Mouse (Mus musculus) thymus, postnatal 14 days (tissue): ENCODE data around the gene Tas2r106.

ENCODE experiments used
- DNase-seq: peaks from one replicate; pipeline ENCODE4 v3.0.0; 2021

The Tas2r106 gene

GRCm38 (mm10) chr6:131678786-131679185 is at the start of gene Tas2r106:
Gene Tas2r106, minus strand, starts transcription at chr6:131678886.
- no peak for DNase-seq

GRCm38 (mm10) chr6:131712803-131713202 is 34.1 kb upstream of the Tas2r106 start:
- DNase-seq: no peak

- DNase-seq: no peak
Observed at GRCm38 (mm10) chr6:131689963-131690362, 11.3 kb upstream of the Tas2r106 start, which contains the start of gene Tas2r114. Gene Tas2r114, minus strand, starts transcription at chr6:131690063.

GRCm38 (mm10) chr6:131687395-131687794 is 8.7 kb upstream of the Tas2r106 start, which contains the start of gene Tas2r105:
Gene Tas2r105, minus strand, starts transcription at chr6:131687495.
- no peak for DNase-seq

- no peak for DNase-seq
Observed at GRCm38 (mm10) chr6:131685644-131686043, 7.0 kb upstream of the Tas2r106 start, which contains the start of gene Tas2r104. Gene Tas2r104, minus strand, starts transcription at chr6:131685744.

GRCm38 (mm10) chr6:131660049-131660448 is 18.6 kb downstream of the Tas2r106 start, which contains the start of gene Tas2r107:
Gene Tas2r107, minus strand, starts transcription at chr6:131660149.
- DNase-seq: no peak

- DNase-seq: no peak
Observed at GRCm38 (mm10) chr6:131630812-131631211, 47.9 kb downstream of the Tas2r106 start, which contains the start of gene Tas2r130. Gene Tas2r130, minus strand, starts transcription at chr6:131630912.
